Mouse (Mus musculus): ENCODE data around the gene Lsm2.
"Not testable (repeated sequence)": the region's sequence is repeated elsewhere in the genome, so short reads cannot be mapped to it uniquely, and the experiment has no call there.

- not testable (repeated sequence) for TF ChIP-seq POLR2A (IDR thresholded peaks at IDR 0.05; ENCODE audit: low read depth, low read length); CTCF (IDR thresholded peaks at IDR 0.05; ENCODE audit: extremely low read depth, insufficient read depth, insufficient read length, insufficient replicate concordance)
These were observed 10.0 kb upstream of the Lsm2 start for GRCm38 (mm10) chr17:34971694-34972068.
